Mouse (Mus musculus) layer of hippocampus, adult 2 months (tissue): ENCODE data around the gene Zscan29. TPM values are rescaled to one million over a fixed set of nuclear protein-coding genes. Genes with fewer than 3 reads are reported as not detected.
A peak's percentile ranks its signal among the peaks of the same experiment; 100 is the strongest.

Experiments used
- DNase-seq, 2 experiments: peaks; one replicate each; pipeline ENCODE4 v3.0.0; 2022; ENCODE audit warnings: low spot score in 2 of 2
- H3K27ac ChIP-seq: fragments of 200-600 bp; 2 replicates; pipeline ENCODE4 v1.8.1; 2022
- H3K4me3 ChIP-seq: fragments of 200-600 bp; 2 replicates; pipeline ENCODE4 v1.8.1; 2022; ENCODE audit warnings: mild to moderate bottlenecking
- CTCF ChIP-seq: fragments of 200-600 bp; conservative IDR thresholded peaks from 2 replicates; pipeline ENCODE4 v1.8.1; 2022; ENCODE audit warnings: antibody characterized with exemption, mild to moderate bottlenecking, moderate library complexity
- long read RNA-seq, 2 experiments: library from polyadenylated mRNA; stranded (forward); transcript quantifications; one replicate each; pipeline ENCODE4 v2.0.0; 2021; ENCODE audit warnings: borderline mapping rate in 2 of 2
- total RNA-seq, 2 experiments: library from RNA; stranded (reverse); gene quantifications; 2 replicates each; pipeline ENCODE4 v1.2.3; 2021

Gene Zscan29
- 1 to 10 TPM; 5.0 to 6.6 TPM for total RNA-seq
- long read RNA-seq, experiment 1, full-length matches to known transcripts = 2 of 4 reads
- long read RNA-seq, experiment 1, partial matches to known transcripts = 0 of 4 reads
- long read RNA-seq, experiment 1, other reads (novel, unspliced or antisense) = 2 of 4 reads
- long read RNA-seq, experiment 2, partial matches to known transcripts = 2 of 4 reads
- long read RNA-seq, experiment 2, other reads (novel, unspliced or antisense) = 1 of 4 reads

- peak; percentile 28; the same call in 1 of the 2 replicates for TF ChIP-seq CTCF
- Histone ChIP-seq H3K27ac (peak within 1 kb of the TSS; percentile 92), H3K4me3 (peak within 1 kb of the TSS; percentile 99)
- DNase-seq = peak; percentile 83 to 87
These were observed at the start of gene Zscan29 for GRCm38 (mm10) chr2:121170980-121171742. Gene Zscan29 (minus strand): TSS chr2:121171125.

DNA sequence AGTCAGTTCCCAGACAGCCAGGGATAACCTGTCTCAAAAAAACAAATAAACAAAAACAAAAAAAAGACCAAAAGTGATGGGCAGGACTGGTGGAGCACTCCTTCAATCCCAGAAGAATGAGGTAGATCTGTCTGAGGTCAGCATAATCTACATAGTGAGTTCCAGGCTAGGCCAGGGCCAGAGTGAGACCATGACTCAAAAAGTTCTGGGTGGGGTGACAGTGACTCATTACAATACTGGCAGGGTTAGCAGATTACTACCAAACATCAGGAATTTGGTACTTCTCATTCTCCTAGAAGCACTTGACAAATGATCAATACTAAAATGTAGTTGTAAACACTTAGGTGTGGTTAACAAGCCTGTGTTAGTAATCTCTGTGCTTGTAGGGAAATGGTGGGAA lies 49.1 kb upstream of the Zscan29 start:
- TF ChIP-seq CTCF = no peak
- Histone ChIP-seq H3K27ac (no peak overlapping the region), H3K4me3 (no peak overlapping the region)
- no peak for DNase-seq

GRCm38 (mm10) chr2:121219177-121219576 lies 48.3 kb upstream of the Zscan29 start:
- TF ChIP-seq CTCF = no peak
- no peak overlapping the region for H3K27ac ChIP-seq
- DNase-seq = no peak
- H3K4me3 ChIP-seq = no peak overlapping the region

GRCm38 (mm10) chr2:121214491-121214890 lies 43.6 kb upstream of the Zscan29 start:
- H3K4me3 ChIP-seq = no peak overlapping the region
- DNase-seq = no peak
- no peak for TF ChIP-seq CTCF
- no peak overlapping the region for H3K27ac ChIP-seq

DNA sequence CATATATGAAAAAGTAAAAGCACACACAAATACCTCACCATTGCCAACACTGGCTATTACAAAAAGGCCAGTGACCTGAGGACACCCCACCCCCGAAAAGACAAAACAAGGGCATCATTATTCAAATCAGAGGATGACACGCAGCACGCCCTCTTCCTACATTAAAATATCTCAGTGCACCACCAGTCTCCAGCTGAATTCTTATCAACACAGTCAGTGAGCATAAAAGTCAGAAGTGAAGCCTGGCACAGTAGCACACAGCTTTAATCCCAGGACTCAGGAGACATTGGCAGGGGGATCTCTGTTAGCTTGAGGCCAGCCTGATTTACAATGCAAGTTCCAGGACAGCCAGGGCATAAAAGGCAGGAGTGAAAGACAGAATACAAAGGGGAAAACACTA lies 35.6 kb upstream of the Zscan29 start:
- TF ChIP-seq CTCF = no peak
- no peak overlapping the region for H3K27ac ChIP-seq
- H3K4me3 ChIP-seq = no peak overlapping the region
- no peak for DNase-seq

DNA sequence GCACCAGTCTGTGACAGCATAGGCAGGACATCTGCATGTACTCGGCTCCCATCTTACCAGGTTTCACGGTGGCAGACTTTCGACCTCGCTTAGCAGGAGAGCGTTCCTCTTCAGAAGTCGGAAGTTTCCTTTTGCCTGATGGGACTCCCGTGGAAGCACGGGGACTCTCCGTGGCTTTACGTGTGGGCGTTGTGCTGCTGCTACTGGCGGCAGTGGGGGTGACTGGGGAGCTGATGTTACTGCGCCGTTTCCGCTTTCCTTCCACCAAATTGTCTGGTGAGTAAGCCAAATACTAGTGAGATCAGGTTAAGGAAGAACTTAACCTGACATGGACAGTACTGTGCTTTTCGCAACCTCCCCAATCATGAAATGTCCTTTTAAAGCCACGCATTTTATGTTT lies 33.4 kb upstream of the Zscan29 start:
- Histone ChIP-seq H3K27ac (no peak overlapping the region), H3K4me3 (no peak overlapping the region)
- DNase-seq = no peak
- no peak for TF ChIP-seq CTCF

DNA sequence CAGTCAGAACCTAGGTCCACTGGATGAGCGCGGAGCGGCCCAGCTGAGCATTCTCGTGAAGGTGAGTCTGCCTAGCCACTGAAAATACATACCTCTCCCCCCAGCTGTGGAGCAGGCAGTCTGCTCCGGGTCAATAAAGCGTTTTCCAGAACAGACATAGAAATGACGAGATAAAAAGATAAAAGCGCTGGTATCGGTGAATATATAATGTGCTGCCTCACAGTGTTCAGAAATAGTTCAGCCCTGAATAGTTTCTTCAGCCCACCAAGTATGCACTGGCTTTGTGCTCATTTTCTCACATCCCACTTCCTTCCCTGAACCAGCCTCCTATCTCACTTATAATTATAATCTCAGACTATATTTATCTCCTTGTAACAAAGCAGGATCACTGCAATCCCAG lies 24.5 kb upstream of the Zscan29 start:
- no peak overlapping the region for H3K4me3 ChIP-seq
- DNase-seq = peak in 1 of 2 experiments; percentile 9
- TF ChIP-seq CTCF = no peak
- H3K27ac ChIP-seq = peak overlapping the region; percentile 43; the same call in 1 of the 2 replicates

DNA sequence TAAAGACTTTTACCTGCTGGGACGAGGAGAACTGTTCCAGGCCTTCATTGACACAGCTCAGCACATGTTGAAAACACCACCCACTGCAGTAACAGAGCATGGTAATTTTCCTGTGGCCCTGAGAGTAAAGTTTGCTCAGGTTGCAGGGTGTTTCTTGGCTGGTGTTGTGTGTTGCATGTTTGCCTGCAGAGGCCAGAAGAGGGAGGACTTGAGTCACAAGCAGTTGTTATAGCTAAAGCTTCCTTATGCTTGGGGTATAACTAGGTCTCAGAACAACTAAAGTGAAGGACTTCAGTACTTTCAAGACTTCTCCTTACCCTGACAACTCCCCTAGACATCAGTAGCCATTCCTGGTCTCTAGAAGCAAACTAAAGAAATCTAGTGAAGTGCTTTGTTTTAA lies 17.6 kb upstream of the Zscan29 start:
- H3K4me3 ChIP-seq = no peak overlapping the region
- TF ChIP-seq CTCF = peak; percentile 63
- DNase-seq = no peak

DNA sequence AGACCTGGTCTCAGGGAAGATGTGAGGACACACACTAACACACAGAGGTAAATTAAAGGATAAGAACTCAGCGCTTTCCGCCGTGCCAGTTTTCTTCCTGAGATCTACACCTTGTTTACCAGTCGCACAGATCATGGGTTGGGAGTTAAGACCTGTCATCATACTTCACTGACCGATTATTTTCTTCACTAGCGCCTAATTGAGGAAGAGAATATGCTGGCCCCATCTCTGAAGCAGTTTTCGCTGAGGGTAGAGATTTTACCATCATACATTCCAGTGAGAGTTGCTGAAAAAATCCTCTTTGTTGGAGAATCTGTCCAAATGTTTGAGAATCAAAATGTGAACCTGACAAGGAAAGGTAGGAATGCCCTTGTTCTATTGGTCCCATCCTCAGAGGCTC lies 13.2 kb upstream of the Zscan29 start:
- no peak for TF ChIP-seq CTCF
- no peak for DNase-seq
- H3K4me3 ChIP-seq = no peak overlapping the region
- H3K27ac ChIP-seq = no peak overlapping the region

More for the DNA sequence above, 17.6 kb upstream of the Zscan29 start:
- H3K27ac ChIP-seq = no peak overlapping the region

- Histone ChIP-seq H3K4me3 (no peak overlapping the region), H3K27ac (no peak overlapping the region)
- TF ChIP-seq CTCF = no peak
- DNase-seq = no peak
These were observed 12.5 kb upstream of the Zscan29 start for GRCm38 (mm10) chr2:121183431-121183830.

- H3K27ac ChIP-seq = no peak overlapping the region
- no peak overlapping the region for H3K4me3 ChIP-seq
- peak; percentile 56 for TF ChIP-seq CTCF
- no peak for DNase-seq
These were observed 8.0 kb upstream of the Zscan29 start for GRCm38 (mm10) chr2:121178828-121179479.

DNA sequence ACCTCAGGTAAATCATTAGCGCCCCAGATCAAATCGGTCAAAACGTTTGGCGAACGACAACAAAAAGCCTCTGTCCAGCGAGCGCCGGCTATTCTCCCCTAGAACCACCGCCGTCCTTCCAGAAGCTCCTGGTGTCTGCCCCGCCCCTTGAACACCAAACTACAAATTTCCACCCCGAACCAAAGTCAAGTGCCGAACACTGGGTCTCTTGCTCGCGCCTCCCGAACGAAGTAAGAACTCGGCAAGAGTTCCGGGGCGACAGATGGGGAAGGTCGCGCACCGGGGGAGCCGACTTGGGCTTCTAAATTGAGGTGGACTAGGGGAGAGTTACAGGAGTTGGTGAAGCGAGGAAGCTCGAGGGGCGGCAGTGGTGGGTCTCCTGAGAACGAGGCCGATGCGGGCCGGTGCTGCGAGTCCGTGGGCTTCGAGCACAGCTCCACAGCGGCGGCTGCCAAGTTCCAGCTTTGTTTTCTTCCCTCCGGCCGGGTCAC lies 399 bp downstream of the Zscan29 start, which contains the start of gene Tubgcp4:
Gene Tubgcp4 (plus strand): TSS at position 174 of the 491 bp plus-strand sequence.
- H3K4me3 ChIP-seq = peak within 1 kb of the TSS; percentile 99
- no peak for DNase-seq
- TF ChIP-seq CTCF = no peak
- H3K27ac ChIP-seq = peak within 1 kb of the TSS; percentile 92

DNA sequence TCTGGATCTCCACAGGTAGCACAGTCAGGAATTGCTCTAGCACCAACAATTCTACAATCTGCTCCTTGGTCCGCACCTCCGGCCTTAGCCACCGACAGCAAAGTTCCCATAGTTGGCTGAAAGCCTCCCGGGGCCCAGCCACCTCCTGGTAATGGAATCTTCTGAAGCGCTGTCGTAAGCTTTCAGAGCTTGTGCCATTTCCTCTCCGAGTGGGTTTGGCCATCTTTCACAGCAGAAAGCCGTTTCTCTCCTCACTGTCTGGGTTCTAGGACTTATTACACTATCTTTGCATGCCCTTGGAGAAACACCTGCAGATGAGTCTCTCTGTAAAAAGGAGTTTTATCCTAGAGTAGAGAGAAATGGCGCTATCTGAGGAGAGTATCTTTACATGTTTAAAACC lies 1.0 kb downstream of the Zscan29 start:
- no peak for DNase-seq
- no peak for TF ChIP-seq CTCF
- Histone ChIP-seq H3K4me3 (peak overlapping the region; percentile 99), H3K27ac (peak overlapping the region; percentile 92)
